In the genomic region with DNA sequence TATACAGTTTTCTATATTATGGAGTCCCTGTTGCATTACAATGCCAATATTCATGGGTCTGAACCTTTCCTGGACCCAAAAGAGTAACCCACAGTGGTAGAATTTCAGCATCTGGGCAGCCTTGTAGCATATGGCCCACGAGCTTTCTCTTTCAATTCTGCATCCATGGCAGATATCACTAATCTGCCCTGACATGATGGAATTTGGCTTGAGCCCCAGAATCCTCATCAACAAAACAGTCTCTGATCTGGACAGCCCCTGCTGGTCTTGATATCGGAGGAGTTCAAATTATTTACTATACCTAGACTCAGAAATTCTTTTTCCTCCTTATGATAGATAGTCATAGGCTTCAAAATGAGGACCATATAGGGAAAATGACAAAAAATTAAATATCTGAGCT, we compare ENCODE assay signal across 25 mouse cellular contexts.
DNase-seq lines count a peak whose midpoint lies in the region; ATAC-seq and TF ChIP-seq lines count a peak whose summit lies in the region.
"Had no signal": no experiment of that assay in that cellular context is flagged by ENCODE, and none has a peak within 500 bp of the region (broad histone marks: within the 10 kb centered on the region; RNA-seq: fewer than 3 reads in every experiment).

No protein-coding gene starts in this region.

- no peak for TF ChIP-seq CTCF in hindbrain, postnatal 0 days (IDR thresholded peaks at IDR 0.05; ENCODE audit: low read depth)
- no peak for TF ChIP-seq CTCF in midbrain, postnatal 0 days (IDR thresholded peaks at IDR 0.05)

- no peak overlapping the region for H3K4me2 ChIP-seq in hindbrain, postnatal 0 days (ENCODE audit: low read depth, low read length)
- no peak overlapping the region for H3K4me2 ChIP-seq in hindbrain, embryonic 16.5 days (ENCODE audit: low read length)
- no peak overlapping the region for H3K4me2 ChIP-seq in midbrain, postnatal 0 days (ENCODE audit: low read depth, low read length, poor library complexity, severe bottlenecking)
- no peak overlapping the region for H3K4me2 ChIP-seq in midbrain, embryonic 15.5 days
- H3K4me2 ChIP-seq: embryonic facial prominence, embryonic 13.5 days; embryonic facial prominence, embryonic 15.5 days; forebrain, embryonic 13.5 days; forebrain, embryonic 15.5 days had no signal

- H3K4me3 ChIP-seq in hindbrain, postnatal 0 days (ENCODE audit: low read length), result no peak overlapping the region
- H3K4me3 ChIP-seq in hindbrain, embryonic 16.5 days (ENCODE audit: low read length), result no peak overlapping the region
- H3K4me3 ChIP-seq in midbrain, postnatal 0 days (ENCODE audit: low read depth, low read length), result no peak overlapping the region
- H3K4me3 ChIP-seq in midbrain, embryonic 15.5 days, result no peak overlapping the region
- H3K4me3 ChIP-seq: embryonic facial prominence, embryonic 13.5 days; embryonic facial prominence, embryonic 15.5 days; erythroblast, embryonic 14.5 days; forebrain, embryonic 10.5 days; forebrain, embryonic 13.5 days; forebrain, embryonic 15.5 days had no signal

- no peak overlapping the region for H3K9ac ChIP-seq in hindbrain, postnatal 0 days (replicated peaks; ENCODE audit: low read length)
- no peak overlapping the region for H3K9ac ChIP-seq in hindbrain, embryonic 16.5 days (ENCODE audit: low read depth, low read length)
- no peak overlapping the region for H3K9ac ChIP-seq in midbrain, postnatal 0 days (replicated peaks; ENCODE audit: low read length, poor library complexity, severe bottlenecking)
- H3K9ac ChIP-seq in midbrain, embryonic 15.5 days, result no peak overlapping the region
- H3K9ac ChIP-seq: embryonic facial prominence, embryonic 13.5 days; embryonic facial prominence, embryonic 15.5 days; forebrain, embryonic 13.5 days; forebrain, embryonic 15.5 days; forebrain, postnatal 0 days had no signal

- H3K27me3 ChIP-seq in hindbrain, postnatal 0 days (ENCODE audit: insufficient read depth, low read length), result no peaks in the 10 kb centered on the region
- H3K27me3 ChIP-seq in hindbrain, embryonic 16.5 days (replicated peaks; ENCODE audit: control insufficient read depth, insufficient read depth, low read length), result no peaks in the 10 kb centered on the region
- H3K27me3 ChIP-seq in midbrain, postnatal 0 days (ENCODE audit: insufficient read depth, low read length), result no peaks in the 10 kb centered on the region
- no peaks in the 10 kb centered on the region for H3K27me3 ChIP-seq in midbrain, embryonic 15.5 days (replicated peaks)
- H3K27me3 ChIP-seq: CH12.LX; embryonic facial prominence, embryonic 13.5 days; embryonic facial prominence, embryonic 15.5 days; forebrain, embryonic 13.5 days; forebrain, embryonic 15.5 days had no signal

- peak; percentile 79 to 84 for DNase-seq in cerebellum, postnatal 10 days
- no peak for DNase-seq in cerebellum, adult 11-12 months
- DNase-seq in hindbrain, postnatal 0 days (ENCODE audit: low spot score), result peak; percentile 60
- peak; percentile 68 for DNase-seq in midbrain, postnatal 0 days (ENCODE audit: low spot score)
- DNase-seq in retina, postnatal 1 day, result peak; percentile 68
- DNase-seq in kidney, adult 9 months, result no peak
- DNase-seq: adrenal gland, adult 2 months; adrenal gland, postnatal 10 days; adrenal gland, postnatal 25 days; B cell, adult 2 months; cerebellum, adult 8-10 months; cerebellum, adult 9-11 months; embryo, embryonic 11 days; forebrain, postnatal 0 days had no signal

- ATAC-seq in hindbrain, postnatal 0 days, result no peak
- no peak for ATAC-seq in hindbrain, embryonic 16.5 days
- no peak for ATAC-seq in midbrain, postnatal 0 days (ENCODE audit: low FRiP score)
- ATAC-seq in midbrain, embryonic 15.5 days (replicated peaks), result no peak
- ATAC-seq: CD4-positive, CD25-positive, alpha-beta regulatory T cell, adult 4 months; forebrain, embryonic 13.5 days; forebrain, embryonic 15.5 days; forebrain, postnatal 0 days had no signal

- no peak overlapping the region for H3K27ac ChIP-seq in hindbrain, postnatal 0 days
- H3K27ac ChIP-seq in hindbrain, embryonic 16.5 days (ENCODE audit: low read depth, low read length), result no peak overlapping the region
- H3K27ac ChIP-seq in midbrain, postnatal 0 days (ENCODE audit: low read depth, low read length), result no peak overlapping the region
- no peak overlapping the region for H3K27ac ChIP-seq in midbrain, embryonic 15.5 days
- H3K27ac ChIP-seq: embryonic facial prominence, embryonic 13.5 days; embryonic facial prominence, embryonic 15.5 days; forebrain, embryonic 10.5 days; forebrain, embryonic 13.5 days; forebrain, embryonic 15.5 days had no signal

- H3K36me3 ChIP-seq in hindbrain, postnatal 0 days (ENCODE audit: insufficient read depth, low read length), result no peaks in the 10 kb centered on the region
- H3K36me3 ChIP-seq in hindbrain, embryonic 16.5 days (ENCODE audit: control insufficient read depth, insufficient read depth, low read length), result no peaks in the 10 kb centered on the region
- no peaks in the 10 kb centered on the region for H3K36me3 ChIP-seq in midbrain, postnatal 0 days (ENCODE audit: insufficient read depth, low read length)
- H3K36me3 ChIP-seq in midbrain, embryonic 15.5 days (replicated peaks), result no peaks in the 10 kb centered on the region
- H3K36me3 ChIP-seq: embryonic facial prominence, embryonic 13.5 days; embryonic facial prominence, embryonic 15.5 days; forebrain, embryonic 10.5 days; forebrain, embryonic 15.5 days; G1E had no signal

- no peaks in the 10 kb centered on the region; the same call in 1 of the 2 replicates for H3K4me1 ChIP-seq in hindbrain, postnatal 0 days (ENCODE audit: insufficient read depth, low read length)
- H3K4me1 ChIP-seq in hindbrain, embryonic 16.5 days (ENCODE audit: control insufficient read depth, insufficient read depth, low read depth, low read length), result no peaks in the 10 kb centered on the region
- no peaks in the 10 kb centered on the region for H3K4me1 ChIP-seq in midbrain, postnatal 0 days (ENCODE audit: insufficient read depth, low read length)
- no peaks in the 10 kb centered on the region for H3K4me1 ChIP-seq in midbrain, embryonic 15.5 days
- H3K4me1 ChIP-seq: embryonic facial prominence, embryonic 15.5 days; forebrain, embryonic 10.5 days had no signal

- 57% methylated on average over 2 of the region's 2 CpGs for WGBS in hindbrain, postnatal 0 days
- WGBS in hindbrain, embryonic 16.5 days, result 61% methylated on average over 2 of the region's 2 CpGs
- WGBS in midbrain, postnatal 0 days, result 73% methylated on average over 2 of the region's 2 CpGs
- WGBS in midbrain, embryonic 15.5 days, result 73% methylated on average over 2 of the region's 2 CpGs

- H3K9me3 ChIP-seq in hindbrain, postnatal 0 days (ENCODE audit: low read length), result no peaks in the 10 kb centered on the region
- H3K9me3 ChIP-seq in hindbrain, embryonic 16.5 days (ENCODE audit: control insufficient read depth, low read length), result no peaks in the 10 kb centered on the region
- no peaks in the 10 kb centered on the region for H3K9me3 ChIP-seq in midbrain, postnatal 0 days (ENCODE audit: low read length)
- H3K9me3 ChIP-seq in midbrain, embryonic 15.5 days, result no peaks in the 10 kb centered on the region
- H3K9me3 ChIP-seq: embryonic facial prominence, embryonic 13.5 days; embryonic facial prominence, embryonic 15.5 days; forebrain, embryonic 10.5 days; forebrain, embryonic 13.5 days; forebrain, embryonic 15.5 days had no signal

Comparison
In these comparisons a context has a peak if more than half of its experiments do, and no peak if none do; other contexts are left out.
1. DNase-seq: peak in cerebellum, postnatal 10 days (2 of 2), hindbrain, postnatal 0 days (single experiment), midbrain, postnatal 0 days (single experiment) and retina, postnatal 1 day (single experiment); none in cerebellum, adult 11-12 months (single experiment) and kidney, adult 9 months (single experiment).